Mouse (Mus musculus) hindbrain, embryonic 13.5 days (tissue): ENCODE data around the gene Chpf2. TPM values are rescaled to one million over a fixed set of nuclear protein-coding genes. Genes with fewer than 3 reads are reported as not detected.
"Not testable (repeated sequence)": the region's sequence is repeated elsewhere in the genome, so short reads cannot be mapped to it uniquely, and the experiment has no call there.

ENCODE experiments used
- ATAC-seq: fragments of 200-750 bp; cut with Nextera tagmentation; 2 replicates; pipeline ENCODE4 v1.8.0; 2017; ENCODE audit warnings: moderate TSS enrichment; ENCODE audit not compliant: low FRiP score
- H3K27ac ChIP-seq: fragments of 300-500 bp; sonication (generic); 2 replicates; pipeline ENCODE4 v1.5.1; 2015; ENCODE audit warnings: inconsistent platforms, mild to moderate bottlenecking, moderate library complexity
- H3K27me3 ChIP-seq: fragments of 300-500 bp; sonication (generic); 2 replicates; pipeline ENCODE4 v1.6.1; 2015; ENCODE audit warnings: mild to moderate bottlenecking, inconsistent platforms
- H3K36me3 ChIP-seq: fragments of 300-500 bp; sonication (generic); 2 replicates; pipeline ENCODE4 v1.6.1; 2015; ENCODE audit warnings: mild to moderate bottlenecking, inconsistent platforms
- H3K4me1 ChIP-seq: fragments of 300-500 bp; sonication (generic); replicated peaks from 2 replicates; pipeline ENCODE4 v1.6.1; 2015; ENCODE audit warnings: inconsistent platforms
- H3K4me2 ChIP-seq: fragments of 300-500 bp; sonication (generic); 2 replicates; pipeline ENCODE4 v1.6.1; 2015; ENCODE audit warnings: inconsistent platforms, mild to moderate bottlenecking, moderate library complexity
- H3K4me3 ChIP-seq: fragments of 300-500 bp; sonication (generic); 2 replicates; pipeline ENCODE4 v1.5.1; 2015; ENCODE audit warnings: mild to moderate bottlenecking, inconsistent platforms
- H3K9ac ChIP-seq: fragments of 300-500 bp; sonication (generic); 2 replicates; pipeline ENCODE4 v1.6.1; 2015; ENCODE audit warnings: mild to moderate bottlenecking, inconsistent platforms
- H3K9me3 ChIP-seq: fragments of 300-500 bp; sonication (generic); 2 replicates; pipeline ENCODE4 v1.6.1; 2016; ENCODE audit warnings: inconsistent platforms
- WGBS: fragments of 180-500 bp; shearing (Covaris S2); methylation state at CpG from one replicate; pipeline ENCODE4 v1.1.7; 2015; 5-methylcytosine and 5-hydroxymethylcytosine counted together
- polyA plus RNA-seq: library from polyadenylated mRNA; unstranded; fragments of >200 nt; fragmentation: Nextera tagmentation; extraction: Ambion mirVana; gene quantifications from 2 replicates; pipeline ENCODE4 v1.2.1, GENCODE M21; 2015

The Chpf2 gene
- polyA plus RNA-seq = 17.4 and 19.9 TPM in 2 replicates

GRCm38 (mm10) chr5:24586547-24587199, at the start of gene Chpf2:
Gene Chpf2 (plus strand): TSS chr5:24586741.
- Histone ChIP-seq H3K27me3 (peaks cover 11% of the 10 kb centered on the region), H3K36me3 (peaks cover 29% of the 10 kb centered on the region), H3K4me2 (peak within 1 kb of the TSS; percentile 97), H3K4me1 (peaks cover 35% of the 10 kb centered on the region), H3K9me3 (no peaks in the 10 kb centered on the region), H3K9ac (peak within 1 kb of the TSS; percentile 88), H3K27ac (peak within 1 kb of the TSS; percentile 86), H3K4me3 (peak within 1 kb of the TSS; percentile 86)
- ATAC-seq = peak; percentile 93
- WGBS = 0% methylated on average over 43 of the region's 43 CpGs

- ATAC-seq = no peak
- H3K27ac ChIP-seq = no peak overlapping the region
- WGBS = 64% methylated on average over 16 of the region's 16 CpGs
- peaks cover 22% of the 10 kb centered on the region for H3K4me1 ChIP-seq
- no peak overlapping the region for H3K4me2 ChIP-seq
- H3K4me3 ChIP-seq = no peak overlapping the region
- no peaks in the 10 kb centered on the region for H3K9me3 ChIP-seq
- no peak overlapping the region for H3K9ac ChIP-seq
- H3K36me3 ChIP-seq = no peaks in the 10 kb centered on the region
- H3K27me3 ChIP-seq = peaks cover 44% of the 10 kb centered on the region
Observed at GRCm38 (mm10) chr5:24537618-24538017, 48.9 kb upstream of the Chpf2 start.

GRCm38 (mm10) chr5:24539571-24540296, 46.8 kb upstream of the Chpf2 start:
- no peak overlapping the region for H3K4me3 ChIP-seq
- H3K27ac ChIP-seq = no peak overlapping the region
- H3K36me3 ChIP-seq = no peaks in the 10 kb centered on the region
- no peaks in the 10 kb centered on the region for H3K9me3 ChIP-seq
- peaks cover 27% of the 10 kb centered on the region for H3K27me3 ChIP-seq
- WGBS = 82% methylated on average over 22 of the region's 22 CpGs
- no peak for ATAC-seq
- no peak overlapping the region for H3K4me2 ChIP-seq
- peaks cover 22% of the 10 kb centered on the region for H3K4me1 ChIP-seq
- H3K9ac ChIP-seq = no peak overlapping the region

DNA sequence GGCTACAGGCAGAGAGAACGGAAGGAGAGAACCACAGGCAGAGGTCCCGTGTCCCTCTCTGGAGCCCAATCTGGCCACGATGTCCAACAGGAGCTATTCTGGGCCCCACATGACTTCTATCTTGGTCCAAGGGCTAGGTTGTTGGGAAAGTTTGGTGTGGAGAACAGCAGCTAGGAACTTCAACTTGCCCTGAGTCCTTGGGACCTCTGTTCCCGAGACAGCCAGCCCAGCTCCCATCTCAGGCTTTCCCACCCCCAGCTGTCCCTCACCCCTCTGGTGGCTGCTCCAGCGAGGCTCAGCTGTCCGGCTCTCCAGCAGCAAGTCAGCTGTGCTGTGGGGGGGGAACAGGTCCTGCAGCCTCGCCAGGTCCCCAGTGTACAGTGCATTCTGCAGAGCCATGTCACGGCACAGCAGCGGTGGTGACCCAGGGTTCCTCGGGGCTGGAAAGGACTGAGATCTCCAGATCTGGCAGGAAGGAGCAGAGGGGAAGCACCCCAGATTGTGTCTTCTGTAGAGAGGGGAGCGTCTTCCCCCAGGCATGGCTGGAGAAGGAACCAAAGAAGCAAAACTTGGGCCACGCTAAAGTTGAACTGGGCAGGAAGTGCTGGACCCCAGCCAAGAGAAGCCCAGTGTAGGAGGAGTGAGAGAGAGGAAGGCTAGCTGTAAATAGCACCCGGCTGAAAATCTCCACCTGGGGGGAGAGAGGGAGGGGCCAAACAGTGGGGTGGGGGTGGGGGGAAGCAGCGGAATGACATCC, 46.0 kb upstream of the Chpf2 start, which contains the start of gene Asb10:
TSS of gene Asb10 (minus strand) at position 592 of the 757 bp plus-strand sequence.
- Histone ChIP-seq H3K4me1 (peaks cover 22% of the 10 kb centered on the region), H3K27me3 (peaks cover 29% of the 10 kb centered on the region), H3K9me3 (no peaks in the 10 kb centered on the region), H3K4me3 (no peak within 1 kb of the TSS), H3K36me3 (no peaks in the 10 kb centered on the region), H3K9ac (no peak within 1 kb of the TSS), H3K27ac (no peak within 1 kb of the TSS), H3K4me2 (no peak within 1 kb of the TSS)
- 48% methylated on average over 14 of the region's 14 CpGs for WGBS
- no peak for ATAC-seq

DNA sequence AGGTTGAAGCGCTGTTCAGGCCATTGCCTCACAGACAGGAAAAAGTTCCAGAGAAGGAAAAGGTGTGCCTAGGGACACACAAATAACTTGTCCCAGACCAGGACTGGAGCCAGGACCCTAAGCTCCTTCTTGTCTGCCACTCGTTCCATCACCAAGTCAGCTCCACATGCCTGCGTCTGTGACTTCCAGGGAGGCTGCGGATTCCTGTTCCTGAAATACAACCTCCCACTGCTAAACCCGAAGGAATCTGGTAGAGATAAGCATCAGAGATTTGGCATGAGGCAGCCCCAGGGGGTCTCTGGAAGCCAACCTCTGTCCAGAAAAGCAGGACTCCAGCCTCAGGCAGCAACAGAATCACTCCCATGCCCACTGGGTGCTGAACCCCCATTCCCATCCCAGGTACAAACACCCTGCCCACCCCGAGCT, 45.4 kb upstream of the Chpf2 start:
- Histone ChIP-seq H3K27me3 (peaks cover 29% of the 10 kb centered on the region; the same call in 1 of the 2 replicates), H3K9ac (no peak overlapping the region), H3K4me1 (peaks cover 22% of the 10 kb centered on the region), H3K4me2 (no peak overlapping the region), H3K4me3 (no peak overlapping the region), H3K9me3 (no peaks in the 10 kb centered on the region), H3K36me3 (no peaks in the 10 kb centered on the region), H3K27ac (no peak overlapping the region)
- no peak for ATAC-seq
- WGBS = 53% methylated on average over 6 of the region's 6 CpGs

- Histone ChIP-seq H3K4me3 (no peak overlapping the region), H3K9me3 (no peaks in the 10 kb centered on the region), H3K4me2 (no peak overlapping the region), H3K9ac (no peak overlapping the region), H3K27me3 (peaks cover 29% of the 10 kb centered on the region; the same call in 1 of the 2 replicates), H3K4me1 (peaks cover 11% of the 10 kb centered on the region), H3K36me3 (no peaks in the 10 kb centered on the region), H3K27ac (no peak overlapping the region)
- WGBS = 82% methylated on average over 7 of the region's 7 CpGs
- no peak for ATAC-seq
Observed at GRCm38 (mm10) chr5:24542643-24543042, 43.9 kb upstream of the Chpf2 start.

DNA sequence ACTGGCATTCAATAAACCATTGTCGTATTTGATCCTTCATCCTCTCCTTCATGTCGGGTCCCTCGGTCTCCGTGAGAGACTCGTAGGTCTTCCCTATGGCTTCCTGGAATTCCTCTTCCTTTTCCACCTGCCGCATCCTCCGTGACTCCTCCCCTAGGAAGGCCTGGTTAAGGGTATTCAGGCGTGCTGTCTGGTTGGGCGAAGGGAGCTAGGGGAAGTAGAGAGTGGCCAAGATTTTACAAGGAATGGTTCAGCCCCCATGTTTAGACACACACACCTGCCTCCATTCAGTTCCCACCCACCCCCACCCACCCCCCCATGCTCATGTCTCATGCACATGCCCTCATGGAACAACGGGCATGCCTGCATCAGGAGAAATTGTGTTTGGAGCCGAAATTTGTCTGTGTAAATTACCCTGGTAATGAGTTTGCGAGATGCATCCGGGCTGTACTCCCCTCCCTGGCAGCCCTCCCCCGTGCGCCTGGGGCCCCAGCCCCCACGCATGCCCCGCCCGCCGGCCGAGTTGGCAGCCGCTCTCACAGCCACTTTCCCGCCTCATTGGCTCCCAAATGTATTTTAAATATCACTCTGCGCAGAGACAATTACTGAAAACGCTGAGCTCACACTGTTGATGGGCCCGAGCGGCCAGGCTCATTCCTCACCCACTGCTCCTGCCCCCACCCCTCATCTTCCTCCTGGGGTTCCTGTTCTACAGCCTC, 35.8 kb upstream of the Chpf2 start:
- Histone ChIP-seq H3K4me1 (peaks cover 24% of the 10 kb centered on the region), H3K27ac (peak overlapping the region; percentile 67), H3K4me3 (no peak overlapping the region), H3K9me3 (peaks cover 1% of the 10 kb centered on the region; the same call in 1 of the 2 replicates), H3K4me2 (peak overlapping the region; percentile 40), H3K9ac (0 out of 2 replicates have a peak overlapping the region, but pooled peaks have one; percentile 13), H3K36me3 (no peaks in the 10 kb centered on the region), H3K27me3 (peaks cover 27% of the 10 kb centered on the region; the same call in 1 of the 2 replicates)
- WGBS = 22% methylated on average over 26 of the region's 26 CpGs
- peak; percentile 91 for ATAC-seq

DNA sequence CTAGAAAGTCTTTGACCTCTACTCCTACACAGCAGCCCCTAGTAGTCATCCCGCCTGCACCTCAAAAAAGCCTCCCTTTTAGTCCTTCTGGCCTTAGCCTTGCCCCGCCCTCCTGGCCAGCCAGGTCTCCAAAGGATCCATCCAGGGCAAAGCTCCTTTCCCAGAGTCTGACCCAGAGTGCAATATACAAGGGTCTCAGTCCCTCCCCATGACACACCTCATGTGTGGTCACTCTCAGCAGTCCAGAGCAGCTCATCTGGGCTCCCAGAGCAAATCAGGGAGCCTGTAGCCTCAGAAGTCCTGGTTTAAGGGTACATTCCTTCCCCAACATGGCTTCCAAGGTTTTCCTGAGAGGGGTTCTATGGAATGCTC, 35.2 kb upstream of the Chpf2 start:
- Histone ChIP-seq H3K27ac (peak overlapping the region; percentile 67), H3K36me3 (no peaks in the 10 kb centered on the region), H3K4me3 (no peak overlapping the region), H3K4me1 (peaks cover 24% of the 10 kb centered on the region), H3K27me3 (peaks cover 27% of the 10 kb centered on the region; the same call in 1 of the 2 replicates), H3K4me2 (peak overlapping the region; percentile 40), H3K9ac (no peak overlapping the region), H3K9me3 (peaks cover 4% of the 10 kb centered on the region; the same call in 1 of the 2 replicates)
- ATAC-seq = peak; percentile 33; the same call in 1 of the 2 replicates
- WGBS = 33% methylated on average over 2 of the region's 2 CpGs

- no peak overlapping the region for H3K4me2 ChIP-seq
- H3K27me3 ChIP-seq = 0 out of 2 replicates have a peak, but pooled peaks cover 18% of the 10 kb centered on the region
- H3K9ac ChIP-seq = no peak overlapping the region
- WGBS = 81% methylated on average over 5 of the region's 5 CpGs
- H3K36me3 ChIP-seq = no peaks in the 10 kb centered on the region
- peaks cover 24% of the 10 kb centered on the region for H3K4me1 ChIP-seq
- H3K27ac ChIP-seq = no peak overlapping the region
- H3K4me3 ChIP-seq = no peak overlapping the region
- no peak for ATAC-seq
- H3K9me3 ChIP-seq = peaks cover 4% of the 10 kb centered on the region; the same call in 1 of the 2 replicates
Observed at GRCm38 (mm10) chr5:24553621-24554244, 32.8 kb upstream of the Chpf2 start.

GRCm38 (mm10) chr5:24555335-24555734, 31.2 kb upstream of the Chpf2 start:
- not testable (repeated sequence) for H3K27ac ChIP-seq, ATAC-seq, H3K4me2 ChIP-seq, H3K4me3 ChIP-seq, H3K27me3 ChIP-seq, H3K36me3 ChIP-seq, H3K9ac ChIP-seq, H3K9me3 ChIP-seq
- peaks cover 17% of the 10 kb centered on the region for H3K4me1 ChIP-seq
- 94% methylated on average over 7 of the region's 7 CpGs for WGBS

- no peaks in the 10 kb centered on the region for H3K36me3 ChIP-seq
- H3K27me3 ChIP-seq = 0 out of 2 replicates have a peak, but pooled peaks cover 7% of the 10 kb centered on the region
- H3K9ac ChIP-seq = no peak within 1 kb of the TSS
- no peak within 1 kb of the TSS for H3K27ac ChIP-seq
- H3K4me2 ChIP-seq = no peak within 1 kb of the TSS
- WGBS = 87% methylated on average over 2 of the region's 2 CpGs
- ATAC-seq = no peak
- H3K4me1 ChIP-seq = peaks cover 3% of the 10 kb centered on the region
- H3K4me3 ChIP-seq = no peak within 1 kb of the TSS
- peaks cover 4% of the 10 kb centered on the region; the same call in 1 of the 2 replicates for H3K9me3 ChIP-seq
Observed at GRCm38 (mm10) chr5:24556709-24557108, 29.8 kb upstream of the Chpf2 start, which contains the start of gene 4931409K22Rik. Gene 4931409K22Rik (minus strand): TSS chr5:24556809.
